ENCODE assay signal across 50 mouse cellular contexts in genomic region chr4:120058157-120058556, GRCm38 (mm10). TPM values are rescaled to one million over a fixed set of nuclear protein-coding genes. Genes with fewer than 3 reads are reported as not detected.
"Had no signal": no experiment of that assay in that cellular context is flagged by ENCODE, and none has a peak within 500 bp of the region (broad histone marks: within the 10 kb centered on the region; RNA-seq: fewer than 3 reads in every experiment).

No protein-coding gene starts in this region.

- H3K9me3 ChIP-seq: heart, embryonic 10.5 days; heart, embryonic 12.5 days; heart, embryonic 13.5 days; heart, embryonic 15.5 days; hindbrain, embryonic 10.5 days; hindbrain, embryonic 12.5 days; hindbrain, embryonic 13.5 days; hindbrain, embryonic 15.5 days; intestine, embryonic 15.5 days; kidney, embryonic 15.5 days had no signal

- H3K27me3 ChIP-seq: heart, embryonic 12.5 days; heart, embryonic 15.5 days; hindbrain, embryonic 12.5 days; hindbrain, embryonic 13.5 days; hindbrain, embryonic 15.5 days; intestine, embryonic 15.5 days had no signal

- H3K36me3 ChIP-seq: heart, embryonic 10.5 days; heart, embryonic 12.5 days; heart, embryonic 13.5 days; heart, embryonic 15.5 days; hindbrain, embryonic 10.5 days; hindbrain, embryonic 12.5 days; hindbrain, embryonic 13.5 days; hindbrain, embryonic 15.5 days; intestine, embryonic 15.5 days; kidney, embryonic 15.5 days had no signal

- H3K4me3 ChIP-seq: heart, embryonic 10.5 days; heart, embryonic 12.5 days; heart, embryonic 13.5 days; heart, embryonic 15.5 days; hindbrain, embryonic 10.5 days; hindbrain, embryonic 12.5 days; hindbrain, embryonic 13.5 days; hindbrain, embryonic 15.5 days; intestine, embryonic 15.5 days; kidney, embryonic 15.5 days; layer of hippocampus, adult 2 months had no signal

- DNase-seq: heart, postnatal 10 days; heart, postnatal 14 days; heart, postnatal 36 days; heart, postnatal 4 days; kidney, adult 11 months; kidney, adult 18-20 months; kidney, adult 2 months; kidney, adult 8-10 months; kidney, adult 9 months; kidney, postnatal 10 days; kidney, postnatal 14 days; kidney, postnatal 25 days; kidney, postnatal 36 days; kidney, postnatal 4 days; layer of hippocampus, adult 9-11 months; layer of hippocampus, postnatal 36 days had no signal

- H3K9ac ChIP-seq: heart, embryonic 12.5 days; heart, embryonic 13.5 days; heart, embryonic 15.5 days; hindbrain, embryonic 12.5 days; hindbrain, embryonic 13.5 days; hindbrain, embryonic 14.5 days; hindbrain, embryonic 15.5 days; intestine, embryonic 15.5 days; kidney, embryonic 15.5 days had no signal

- H3K4me1 ChIP-seq: heart, embryonic 10.5 days; heart, embryonic 12.5 days; heart, embryonic 15.5 days; hindbrain, embryonic 12.5 days; hindbrain, embryonic 13.5 days; hindbrain, embryonic 15.5 days; intestine, embryonic 15.5 days had no signal

- ATAC-seq: hindbrain, embryonic 16.5 days; hindbrain, postnatal 0 days; intestine, embryonic 15.5 days; intestine, embryonic 16.5 days; intestine, postnatal 0 days had no signal

- H3K4me2 ChIP-seq: heart, embryonic 11.5 days; heart, embryonic 12.5 days; heart, embryonic 13.5 days; heart, embryonic 15.5 days; hindbrain, embryonic 12.5 days; hindbrain, embryonic 13.5 days; hindbrain, embryonic 14.5 days; hindbrain, embryonic 15.5 days; intestine, embryonic 15.5 days; kidney, embryonic 15.5 days had no signal

- H3K27ac ChIP-seq: heart, embryonic 10.5 days; heart, embryonic 13.5 days; heart, embryonic 15.5 days; hindbrain, embryonic 10.5 days; hindbrain, embryonic 12.5 days; hindbrain, embryonic 13.5 days; hindbrain, embryonic 14.5 days; hindbrain, embryonic 15.5 days; hindbrain, postnatal 0 days; intestine, embryonic 15.5 days; kidney, embryonic 15.5 days; kidney, postnatal 0 days; layer of hippocampus, adult 2 months had no signal

RNA-seq across cellular contexts. Expression of gene AL607142.1, which starts 6.6 kb away (rescaled TPM):
- total RNA-seq: heart, postnatal 10 days; heart, postnatal 14 days; heart, postnatal 25 days; heart, postnatal 36 days; heart, postnatal 4 days; hematopoietic stem cell, adult 5-6 weeks; hindbrain, postnatal 0 days; layer of hippocampus, adult 18-20 months; layer of hippocampus, adult 2 months; layer of hippocampus, adult 8-10 months; layer of hippocampus, postnatal 10 days; layer of hippocampus, postnatal 14 days; layer of hippocampus, postnatal 25 days; layer of hippocampus, postnatal 36 days had no signal
- polyA plus RNA-seq: heart, embryonic 10.5 days; heart, embryonic 11.5 days; heart, embryonic 12.5 days; heart, embryonic 13.5 days; heart, embryonic 14.5 days; heart, embryonic 15.5 days; heart, embryonic 16.5 days; heart, postnatal 0 days; hindbrain, embryonic 10.5 days; hindbrain, embryonic 11.5 days; hindbrain, embryonic 12.5 days; hindbrain, embryonic 13.5 days; hindbrain, embryonic 14.5 days; hindbrain, embryonic 15.5 days; hindbrain, embryonic 16.5 days; hindbrain, postnatal 0 days; inflammation-experienced regulatory T-cells, adult 6 months; intestine, embryonic 14.5 days; intestine, embryonic 15.5 days; intestine, embryonic 16.5 days; intestine, postnatal 0 days; kidney, adult 2 months; kidney, embryonic 14.5 days; kidney, embryonic 15.5 days; kidney, embryonic 16.5 days; kidney, postnatal 0 days; large intestine, adult 2 months had no signal
